Mouse (Mus musculus) splenic B cell, adult 2 months (primary cell): Measurements from ENCODE around the gene Tmem245.
A peak's percentile ranks its signal among the peaks of the same experiment; 100 is the strongest.
"Not testable (repeated sequence)": the region's sequence is repeated elsewhere in the genome, so short reads cannot be mapped to it uniquely, and the experiment has no call there.

Source experiments
- DNase-seq: peaks from one replicate; pipeline ENCODE4 v3.0.0-alpha.2; 2011; ENCODE audit warnings: low read depth, low spot score
- H3K27me3 ChIP-seq: 2 replicates; pipeline ENCODE4 v1.6.1; 2012; ENCODE audit warnings: mild to moderate bottlenecking, low read length, moderate library complexity, mixed read lengths; ENCODE audit not compliant: control insufficient read depth, poor library complexity, insufficient read depth, severe bottlenecking
- H3K36me3 ChIP-seq: 2 replicates; pipeline ENCODE4 v1.6.1; 2012; ENCODE audit warnings: mild to moderate bottlenecking, low read length, moderate library complexity, mixed read lengths; ENCODE audit not compliant: control insufficient read depth, poor library complexity, insufficient read depth, severe bottlenecking

Gene Tmem245

DNA sequence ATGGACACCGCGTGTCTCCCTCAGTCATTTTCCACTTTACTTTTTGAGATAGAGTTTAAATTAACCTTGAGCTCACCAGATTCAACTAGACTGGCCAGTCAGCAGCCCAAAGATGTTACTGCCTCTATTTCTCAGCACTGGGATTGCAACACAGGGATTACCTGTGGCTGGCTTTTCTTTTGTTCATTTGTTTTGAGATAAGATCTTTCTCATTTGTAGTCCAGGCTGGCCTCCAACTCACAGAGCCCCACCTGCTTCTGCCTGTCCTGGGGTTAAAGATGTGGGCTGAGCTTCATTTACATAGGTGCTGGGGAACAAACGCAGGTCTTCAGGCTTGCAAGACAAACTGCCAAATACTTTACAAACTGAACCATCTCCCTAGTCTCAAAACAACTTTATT is 40.3 kb downstream of the Tmem245 start:
- no peaks in the 10 kb centered on the region for H3K27me3 ChIP-seq
- peaks cover 2% of the 10 kb centered on the region for H3K36me3 ChIP-seq
- no peak for DNase-seq

GRCm38 (mm10) chr4:56905507-56905906 is 41.7 kb downstream of the Tmem245 start:
- no peaks in the 10 kb centered on the region; the same call in none of the 2 replicates for H3K36me3 ChIP-seq
- no peaks in the 10 kb centered on the region for H3K27me3 ChIP-seq
- DNase-seq = peak; percentile 74

DNA sequence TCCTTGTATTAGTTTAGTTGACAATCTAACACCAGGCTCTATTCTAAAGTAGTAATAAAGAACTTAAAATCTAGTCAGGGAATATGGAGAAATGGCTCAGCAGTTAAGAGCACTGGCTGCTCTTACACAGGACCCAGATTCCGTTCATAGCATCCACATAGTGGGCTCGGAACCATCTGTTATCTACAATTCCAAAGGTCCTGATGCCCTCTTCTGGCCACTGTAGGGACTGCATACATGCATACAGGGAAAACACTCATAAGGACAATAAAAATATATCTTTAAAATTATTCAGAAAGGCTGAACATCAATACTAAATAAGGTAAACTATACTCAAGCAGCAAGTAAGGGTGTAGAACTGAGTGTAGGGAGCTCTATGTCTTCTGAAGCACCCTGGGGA is 45.6 kb downstream of the Tmem245 start:
- Histone ChIP-seq H3K27me3 (no peaks in the 10 kb centered on the region), H3K36me3 (peaks cover 2% of the 10 kb centered on the region; the same call in 1 of the 2 replicates)
- peak; percentile 31 for DNase-seq

- DNase-seq = no peak
- H3K36me3 ChIP-seq = peaks cover 5% of the 10 kb centered on the region; the same call in 1 of the 2 replicates
- no peaks in the 10 kb centered on the region for H3K27me3 ChIP-seq
These were observed 48.0 kb downstream of the Tmem245 start for GRCm38 (mm10) chr4:56899216-56899615.

- DNase-seq = no peak
- Histone ChIP-seq H3K27me3 (no peaks in the 10 kb centered on the region), H3K36me3 (peaks cover 5% of the 10 kb centered on the region; the same call in 1 of the 2 replicates)
These were observed 49.7 kb downstream of the Tmem245 start for GRCm38 (mm10) chr4:56897511-56897910.

GRCm38 (mm10) chr4:56894196-56894595 is 53.0 kb downstream of the Tmem245 start:
- peaks cover 7% of the 10 kb centered on the region; the same call in 1 of the 2 replicates for H3K36me3 ChIP-seq
- no peak for DNase-seq
- no peaks in the 10 kb centered on the region for H3K27me3 ChIP-seq

GRCm38 (mm10) chr4:56892501-56893115 is 54.6 kb downstream of the Tmem245 start:
- Histone ChIP-seq H3K36me3 (peaks cover 5% of the 10 kb centered on the region; the same call in 1 of the 2 replicates), H3K27me3 (no peaks in the 10 kb centered on the region)
- peak; percentile 68 for DNase-seq

DNA sequence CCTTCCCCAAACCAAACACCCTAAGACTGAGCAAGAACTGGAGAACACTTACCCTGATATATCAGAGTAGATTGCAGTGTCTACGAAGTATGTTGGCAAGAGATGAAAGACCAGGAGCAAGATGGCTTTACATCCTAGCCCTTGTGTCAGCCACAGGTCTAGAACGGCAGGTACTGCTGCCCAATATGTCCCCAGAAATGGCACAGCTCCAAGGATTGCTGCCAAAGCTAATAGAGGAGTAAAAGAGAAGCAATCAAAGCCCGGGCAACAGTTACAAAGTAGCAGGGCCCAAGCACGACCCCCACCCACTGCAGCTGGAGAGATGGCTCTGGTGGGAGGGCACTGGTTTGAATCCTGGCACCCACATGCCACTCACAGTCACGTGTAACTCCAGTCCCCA is 58.8 kb downstream of the Tmem245 start:
- no peaks in the 10 kb centered on the region for H3K27me3 ChIP-seq

GRCm38 (mm10) chr4:56886286-56886979 is 60.8 kb downstream of the Tmem245 start:
- DNase-seq = no peak
- H3K36me3 ChIP-seq = peaks cover 9% of the 10 kb centered on the region; the same call in 1 of the 2 replicates
- H3K27me3 ChIP-seq = no peaks in the 10 kb centered on the region

More for the DNA sequence above, 58.8 kb downstream of the Tmem245 start:
- no peak for DNase-seq
- 0 out of 2 replicates have a peak, but pooled peaks cover 4% of the 10 kb centered on the region for H3K36me3 ChIP-seq

- Histone ChIP-seq H3K36me3 (peaks cover 13% of the 10 kb centered on the region), H3K27me3 (no peaks in the 10 kb centered on the region)
- DNase-seq = no peak
These were observed 67.1 kb downstream of the Tmem245 start for GRCm38 (mm10) chr4:56880036-56880703.

DNA sequence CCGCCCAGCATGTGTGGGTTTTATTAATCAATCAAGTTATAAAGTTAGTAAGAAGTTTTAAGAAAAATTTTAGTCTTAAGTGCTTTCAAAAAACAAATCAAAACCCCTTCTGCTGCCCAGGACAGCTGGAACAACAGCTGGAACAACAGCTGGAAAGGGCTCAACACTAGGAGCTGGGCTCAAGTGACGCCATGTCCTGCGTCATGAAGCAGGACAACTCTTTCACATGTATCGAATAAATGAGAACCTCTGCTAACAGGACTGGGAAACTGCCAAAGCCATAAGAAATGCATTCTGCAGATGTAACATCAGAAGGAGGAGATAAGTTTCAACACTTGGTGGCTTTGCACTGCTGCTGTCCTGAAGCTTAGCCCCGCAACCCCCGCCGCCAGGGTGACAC is 68.3 kb downstream of the Tmem245 start:
- Histone ChIP-seq H3K36me3 (peaks cover 13% of the 10 kb centered on the region), H3K27me3 (no peaks in the 10 kb centered on the region)
- no peak for DNase-seq

DNA sequence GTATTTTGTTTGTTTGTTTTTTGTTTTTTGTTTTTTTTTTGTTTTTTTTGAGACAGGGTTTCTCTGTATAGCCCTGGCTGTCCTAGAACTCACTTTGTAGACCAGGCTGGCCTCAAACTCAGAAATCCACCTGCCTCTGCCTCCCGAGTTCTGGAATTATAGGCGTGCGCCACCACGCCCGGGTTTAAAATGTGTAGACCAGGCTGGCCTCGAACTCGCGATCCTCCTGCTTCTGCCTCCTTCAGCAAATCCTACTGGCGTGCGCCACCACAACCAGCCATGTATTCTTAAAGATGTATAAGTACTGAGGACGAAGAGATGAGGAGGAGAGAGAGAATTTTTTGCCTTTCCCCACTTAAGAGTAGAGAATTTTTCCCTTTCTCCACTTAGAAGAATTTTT is 76.7 kb downstream of the Tmem245 start:
- DNase-seq = not testable (repeated sequence)

GRCm38 (mm10) chr4:56867761-56868160 is 79.5 kb downstream of the Tmem245 start:
- H3K27me3 ChIP-seq = no peaks in the 10 kb centered on the region
- no peak for DNase-seq
- no peaks in the 10 kb centered on the region for H3K36me3 ChIP-seq

More for the DNA sequence above, 76.7 kb downstream of the Tmem245 start:
- H3K36me3 ChIP-seq, H3K27me3 ChIP-seq: not testable (repeated sequence)

DNA sequence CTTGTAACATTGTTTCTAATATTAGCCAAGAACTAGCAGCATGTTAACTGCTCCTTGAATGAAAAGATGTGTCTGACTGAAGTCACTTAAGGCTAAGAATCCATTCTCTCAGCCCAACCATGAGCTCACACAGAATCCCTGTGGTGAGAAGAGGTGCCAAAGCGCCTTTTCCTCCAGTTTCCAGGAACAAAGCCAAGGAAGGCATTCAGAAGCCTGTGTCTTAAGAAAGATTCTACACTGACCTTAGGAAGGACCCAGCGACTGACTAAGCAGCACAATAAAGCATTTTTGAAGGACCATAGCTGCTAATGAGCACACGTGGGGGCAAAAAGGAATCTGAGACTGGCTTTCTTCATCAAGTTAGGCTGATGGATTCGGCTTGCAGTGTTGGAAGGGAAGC is 81.3 kb downstream of the Tmem245 start:
- DNase-seq = peak; percentile 3
- Histone ChIP-seq H3K36me3 (no peaks in the 10 kb centered on the region), H3K27me3 (no peaks in the 10 kb centered on the region)

GRCm38 (mm10) chr4:56865003-56865511 is 82.2 kb downstream of the Tmem245 start, which contains the start of gene Ctnnal1:
Gene Ctnnal1, minus strand, starts transcription at chr4:56865188.
- DNase-seq = peak; percentile 88
- H3K36me3 ChIP-seq = no peaks in the 10 kb centered on the region
- no peaks in the 10 kb centered on the region for H3K27me3 ChIP-seq
